Comparison of ENCODE assay signal across 17 mouse cellular contexts in genomic region chr2:115883520-115883919, GRCm38 (mm10).
DNase-seq lines count a peak whose midpoint lies in the region; ATAC-seq and TF ChIP-seq lines count a peak whose summit lies in the region.
"Had no signal": no experiment of that assay in that cellular context is flagged by ENCODE, and none has a peak within 500 bp of the region (broad histone marks: within the 10 kb centered on the region; RNA-seq: fewer than 3 reads in every experiment).

No protein-coding gene starts in this region.

- no peak overlapping the region for H3K9ac ChIP-seq in forebrain, postnatal 0 days
- no peak overlapping the region for H3K9ac ChIP-seq in midbrain, embryonic 15.5 days
- H3K9ac ChIP-seq: embryonic facial prominence, embryonic 13.5 days had no signal

- intact Hi-C loops in left cerebral cortex, adult 2 months (cut with DNase I) = no loop called here

- H3K4me2 ChIP-seq in forebrain, postnatal 0 days (ENCODE audit: low read depth) = no peak overlapping the region
- no peak overlapping the region for H3K4me2 ChIP-seq in midbrain, embryonic 15.5 days
- H3K4me2 ChIP-seq: embryonic facial prominence, embryonic 13.5 days had no signal

- no peaks in the 10 kb centered on the region for H3K27me3 ChIP-seq in forebrain, postnatal 0 days (ENCODE audit: insufficient read depth, low read length)
- H3K27me3 ChIP-seq in forebrain, embryonic 10.5 days (ENCODE audit: poor library complexity, severe bottlenecking) = peaks cover 7% of the 10 kb centered on the region
- no peaks in the 10 kb centered on the region for H3K27me3 ChIP-seq in midbrain, embryonic 15.5 days (replicated peaks)
- H3K27me3 ChIP-seq in midbrain, embryonic 10.5 days (ENCODE audit: low read depth, poor library complexity, severe bottlenecking) = no peaks in the 10 kb centered on the region
- peaks cover 40% of the 10 kb centered on the region for H3K27me3 ChIP-seq in limb, embryonic 10.5 days (ENCODE audit: low read depth, poor library complexity, severe bottlenecking)
- H3K27me3 ChIP-seq: embryonic facial prominence, embryonic 13.5 days had no signal

- no peaks in the 10 kb centered on the region for H3K9me3 ChIP-seq in forebrain, postnatal 0 days (ENCODE audit: low read length)
- no peaks in the 10 kb centered on the region for H3K9me3 ChIP-seq in forebrain, embryonic 10.5 days
- no peaks in the 10 kb centered on the region for H3K9me3 ChIP-seq in midbrain, embryonic 15.5 days
- H3K9me3 ChIP-seq in midbrain, embryonic 10.5 days (replicated peaks) = no peaks in the 10 kb centered on the region
- H3K9me3 ChIP-seq in limb, embryonic 10.5 days (replicated peaks) = no peaks in the 10 kb centered on the region
- H3K9me3 ChIP-seq: embryonic facial prominence, embryonic 13.5 days had no signal

- H3K4me3 ChIP-seq in forebrain, postnatal 0 days (ENCODE audit: low read depth, low read length) = no peak overlapping the region
- no peak overlapping the region for H3K4me3 ChIP-seq in forebrain, embryonic 10.5 days
- no peak overlapping the region for H3K4me3 ChIP-seq in midbrain, embryonic 15.5 days
- no peak overlapping the region for H3K4me3 ChIP-seq in midbrain, embryonic 10.5 days
- no peak overlapping the region for H3K4me3 ChIP-seq in limb, embryonic 10.5 days
- no peak overlapping the region for H3K4me3 ChIP-seq in left cerebral cortex, adult 2 months
- H3K4me3 ChIP-seq: embryonic facial prominence, embryonic 13.5 days had no signal

- no peaks in the 10 kb centered on the region for H3K36me3 ChIP-seq in forebrain, postnatal 0 days (ENCODE audit: insufficient read depth)
- H3K36me3 ChIP-seq in forebrain, embryonic 10.5 days (replicated peaks) = 0 out of 2 replicates have a peak, but pooled peaks cover 4% of the 10 kb centered on the region
- no peaks in the 10 kb centered on the region for H3K36me3 ChIP-seq in midbrain, embryonic 15.5 days (replicated peaks)
- H3K36me3 ChIP-seq in midbrain, embryonic 10.5 days = peaks cover 6% of the 10 kb centered on the region; the same call in 1 of the 2 replicates
- 0 out of 2 replicates have a peak, but pooled peaks cover 3% of the 10 kb centered on the region for H3K36me3 ChIP-seq in limb, embryonic 10.5 days
- H3K36me3 ChIP-seq: embryonic facial prominence, embryonic 13.5 days had no signal

- peak; percentile 46; the same call in 1 of the 2 replicates for ATAC-seq in forebrain, postnatal 0 days
- peak; percentile 51; the same call in 1 of the 2 replicates for ATAC-seq in midbrain, embryonic 15.5 days (replicated peaks)
- ATAC-seq: lung, postnatal 0 days had no signal

- TF ChIP-seq CTCF in forebrain, postnatal 0 days (IDR thresholded peaks at IDR 0.05; ENCODE audit: low read depth) = no peak
- no peak for TF ChIP-seq CTCF in left cerebral cortex, adult 2 months (IDR thresholded peaks at IDR 0.05)

- no peaks in the 10 kb centered on the region for H3K4me1 ChIP-seq in forebrain, postnatal 0 days (ENCODE audit: insufficient read depth)
- peaks cover 37% of the 10 kb centered on the region for H3K4me1 ChIP-seq in forebrain, embryonic 10.5 days
- peaks cover 14% of the 10 kb centered on the region for H3K4me1 ChIP-seq in midbrain, embryonic 15.5 days
- H3K4me1 ChIP-seq in midbrain, embryonic 10.5 days = peaks cover 22% of the 10 kb centered on the region
- H3K4me1 ChIP-seq in limb, embryonic 10.5 days = peaks cover 26% of the 10 kb centered on the region

- no peak for DNase-seq in forebrain, postnatal 0 days
- DNase-seq in forebrain, embryonic 10.5 days (ENCODE audit: extremely low spot score, low spot score) = no peak
- DNase-seq in midbrain, embryonic 10.5 days (ENCODE audit: low spot score) = no peak
- DNase-seq in limb, embryonic 10.5 days (ENCODE audit: low spot score) = peak; percentile 28
- DNase-seq in left cerebral cortex, adult 2 months (ENCODE audit: extremely low spot score in 1 of 2, low spot score in 2 of 2) = no peak
- DNase-seq in adrenal gland, adult (ENCODE audit: inconsistent age in 2 of 2, low spot score in 1 of 2) = no peak
- DNase-seq: adrenal gland, adult 2 months; cerebellum, adult 9-10 months; gastrocnemius, postnatal 36 days; kidney, adult 8-10 months; kidney, postnatal 14 days; liver; right cerebral cortex, postnatal 4 days had no signal

- 58% methylated on average over 10 of the region's 10 CpGs for WGBS in forebrain, postnatal 0 days
- WGBS in forebrain, embryonic 10.5 days = 72% methylated on average over 10 of the region's 10 CpGs
- 61% methylated on average over 10 of the region's 10 CpGs for WGBS in midbrain, embryonic 15.5 days
- WGBS in midbrain, embryonic 10.5 days = 77% methylated on average over 10 of the region's 10 CpGs
- WGBS in limb, embryonic 10.5 days = 70% methylated on average over 10 of the region's 10 CpGs

- no peak overlapping the region for H3K27ac ChIP-seq in forebrain, postnatal 0 days (ENCODE audit: low read depth, low read length)
- H3K27ac ChIP-seq in forebrain, embryonic 10.5 days = no peak overlapping the region
- H3K27ac ChIP-seq in midbrain, embryonic 15.5 days = peak overlapping the region; percentile 52; the same call in 1 of the 2 replicates
- no peak overlapping the region for H3K27ac ChIP-seq in midbrain, embryonic 10.5 days (replicated peaks)
- H3K27ac ChIP-seq in limb, embryonic 10.5 days = no peak overlapping the region
- no peak overlapping the region for H3K27ac ChIP-seq in left cerebral cortex, adult 2 months
- H3K27ac ChIP-seq: embryonic facial prominence, embryonic 13.5 days; stomach, postnatal 0 days had no signal
